Mouse (Mus musculus) liver, embryonic 12.5 days (tissue): ENCODE data around the gene Coa3. TPM values are rescaled to one million over a fixed set of nuclear protein-coding genes. Genes with fewer than 3 reads are reported as not detected.

ENCODE experiments used
- ATAC-seq: fragments of 200-750 bp; cut with Nextera tagmentation; 2 replicates; pipeline ENCODE4 v1.8.0; 2017; ENCODE audit warnings: moderate number of reproducible peaks, mild to moderate bottlenecking, moderate library complexity
- H3K27ac ChIP-seq: fragments of 300-500 bp; sonication (generic); 2 replicates; pipeline ENCODE4 v1.5.1; 2016; ENCODE audit warnings: mild to moderate bottlenecking
- H3K27me3 ChIP-seq: fragments of 300-500 bp; sonication (generic); replicated peaks from 2 replicates; pipeline ENCODE4 v1.6.1; 2016; ENCODE audit warnings: mild to moderate bottlenecking, moderate library complexity
- H3K36me3 ChIP-seq: fragments of 300-500 bp; sonication (generic); 2 replicates; pipeline ENCODE4 v1.6.1; 2016; ENCODE audit warnings: mild to moderate bottlenecking, moderate library complexity
- H3K4me1 ChIP-seq: fragments of 300-500 bp; sonication (generic); 2 replicates; pipeline ENCODE4 v1.6.1; 2016
- H3K4me2 ChIP-seq: fragments of 300-500 bp; sonication (generic); 2 replicates; pipeline ENCODE4 v1.6.1; 2016; ENCODE audit warnings: mild to moderate bottlenecking, moderate library complexity
- H3K4me3 ChIP-seq: fragments of 300-500 bp; sonication (generic); 2 replicates; pipeline ENCODE4 v1.5.1; 2016; ENCODE audit warnings: mild to moderate bottlenecking, moderate library complexity
- H3K9ac ChIP-seq: fragments of 300-500 bp; sonication (generic); 2 replicates; pipeline ENCODE4 v1.6.1; 2016; ENCODE audit warnings: mild to moderate bottlenecking, moderate library complexity
- H3K9me3 ChIP-seq: fragments of 300-500 bp; sonication (generic); replicated peaks from 2 replicates; pipeline ENCODE4 v1.6.1; 2016; ENCODE audit warnings: mild to moderate bottlenecking, moderate library complexity
- WGBS: fragments of 180-500 bp; shearing (Covaris S2); methylation state at CpG from one replicate; pipeline ENCODE4 v1.1.7; 2016; ENCODE audit not compliant: insufficient replicate concordance; 5-methylcytosine and 5-hydroxymethylcytosine counted together
- polyA plus RNA-seq: library from polyadenylated mRNA; unstranded; fragments of >200 nt; fragmentation: Nextera tagmentation; extraction: Ambion mirVana; gene quantifications from 2 replicates; pipeline ENCODE4 v1.2.1, GENCODE M21; 2016

Coa3 gene
- polyA plus RNA-seq, 1 experiment from 2014 or later, result 144 TPM

GRCm38 (mm10) chr11:101229361-101229900 lies 49.5 kb downstream of the Coa3 start:
- H3K27me3 ChIP-seq, result peaks cover 71% of the 10 kb centered on the region

More at GRCm38 (mm10) chr11:101229361-101229900, 49.5 kb downstream of the Coa3 start:
- no peak overlapping the region for H3K27ac ChIP-seq
- H3K4me1 ChIP-seq, result peaks cover 43% of the 10 kb centered on the region
- H3K9me3 ChIP-seq, result no peaks in the 10 kb centered on the region
- no peak for ATAC-seq
- no peaks in the 10 kb centered on the region for H3K36me3 ChIP-seq
- WGBS, result 26% methylated on average over 8 of the region's 8 CpGs
- H3K9ac ChIP-seq, result no peak overlapping the region
- no peak overlapping the region for H3K4me3 ChIP-seq
- H3K4me2 ChIP-seq, result no peak overlapping the region

Other genes with a start within 250 kb of the Coa3 start
- gene Naglu, start 209.1 kb downstream of the Coa3 start, polyA plus RNA-seq, result 6.3 and 7.0 TPM in 2 replicates
- 0.08 TPM in 1 of 2 replicates, not detected in the other for gene Hsd17b1, start 200.7 kb downstream of the Coa3 start, polyA plus RNA-seq
- gene Coasy, start 196.5 kb downstream of the Coa3 start, polyA plus RNA-seq, result 26.4 and 28.5 TPM in 2 replicates
- 34.9 and 35.7 TPM in 2 replicates for gene Mlx, start 191.8 kb downstream of the Coa3 start, polyA plus RNA-seq
- gene Psmc3ip, start 183.7 kb downstream of the Coa3 start, polyA plus RNA-seq, result 28.2 and 28.3 TPM in 2 replicates
- gene Retreg3, start 159.2 kb downstream of the Coa3 start, polyA plus RNA-seq, result 12.7 and 13.0 TPM in 2 replicates
- gene Tubg1, start 159.2 kb downstream of the Coa3 start, polyA plus RNA-seq, result 55.2 and 59.6 TPM in 2 replicates
- 0.57 and 0.62 TPM in 2 replicates for gene Tubg2, start 123.2 kb downstream of the Coa3 start, polyA plus RNA-seq
- gene Cntnap1, start 108.6 kb downstream of the Coa3 start, polyA plus RNA-seq, result 0.17 and 0.26 TPM in 2 replicates
- 2.7 and 2.8 TPM in 2 replicates for gene Plekhh3, start 107.8 kb downstream of the Coa3 start, polyA plus RNA-seq
- gene Ccr10, start 103.7 kb downstream of the Coa3 start, polyA plus RNA-seq, result 0.07 TPM in 1 of 2 replicates, not detected in the other
- gene Ezh1, start 52.7 kb downstream of the Coa3 start, polyA plus RNA-seq, result 9.8 and 10.3 TPM in 2 replicates
- 32.6 and 33.5 TPM in 2 replicates for gene Ramp2, start 33.1 kb downstream of the Coa3 start, polyA plus RNA-seq
- 106 TPM in 2 replicates for gene Vps25, start 25.4 kb downstream of the Coa3 start, polyA plus RNA-seq
- 11.3 and 12.3 TPM in 2 replicates for gene Wnk4, start 18.5 kb downstream of the Coa3 start, polyA plus RNA-seq
- 0.74 and 1.3 TPM in 2 replicates for gene Cntd1, start 102 bp downstream of the Coa3 start, polyA plus RNA-seq
- gene Becn1, start 23.2 kb upstream of the Coa3 start, polyA plus RNA-seq, result 115 and 119 TPM in 2 replicates
- gene Psme3, start 37.1 kb upstream of the Coa3 start, polyA plus RNA-seq, result 263 and 273 TPM in 2 replicates
- 2.2 TPM in 2 replicates for gene Aoc2, start 45.9 kb upstream of the Coa3 start, polyA plus RNA-seq
- 0.05 and 0.06 TPM in 2 replicates for gene Aoc3, start 51.5 kb upstream of the Coa3 start, polyA plus RNA-seq
- not detected in 2 replicates for gene G6pc, start 88.4 kb upstream of the Coa3 start, polyA plus RNA-seq
- gene Aarsd1, start 138.5 kb upstream of the Coa3 start, polyA plus RNA-seq, result 67.0 and 72.7 TPM in 2 replicates
- 3.6 and 4.2 TPM in 2 replicates for gene Gm27029, start 145.7 kb upstream of the Coa3 start, polyA plus RNA-seq
- 9.8 TPM in 2 replicates for gene Rundc1, start 146.0 kb upstream of the Coa3 start, polyA plus RNA-seq
- gene Ptges3l, start 146.2 kb upstream of the Coa3 start, polyA plus RNA-seq, result 1.3 and 2.1 TPM in 2 replicates
- gene Rpl27, start 163.2 kb upstream of the Coa3 start, polyA plus RNA-seq, result 378 and 390 TPM in 2 replicates
- gene Ifi35, start 169.3 kb upstream of the Coa3 start, polyA plus RNA-seq, result 35.8 and 37.1 TPM in 2 replicates
- 3.6 and 3.9 TPM in 2 replicates for gene Rnd2, start 185.9 kb upstream of the Coa3 start, polyA plus RNA-seq
- 11.8 and 12.2 TPM in 2 replicates for gene Vat1, start 187.1 kb upstream of the Coa3 start, polyA plus RNA-seq